Comparison of ENCODE assay signal across 13 mouse cellular contexts in the genomic region with DNA sequence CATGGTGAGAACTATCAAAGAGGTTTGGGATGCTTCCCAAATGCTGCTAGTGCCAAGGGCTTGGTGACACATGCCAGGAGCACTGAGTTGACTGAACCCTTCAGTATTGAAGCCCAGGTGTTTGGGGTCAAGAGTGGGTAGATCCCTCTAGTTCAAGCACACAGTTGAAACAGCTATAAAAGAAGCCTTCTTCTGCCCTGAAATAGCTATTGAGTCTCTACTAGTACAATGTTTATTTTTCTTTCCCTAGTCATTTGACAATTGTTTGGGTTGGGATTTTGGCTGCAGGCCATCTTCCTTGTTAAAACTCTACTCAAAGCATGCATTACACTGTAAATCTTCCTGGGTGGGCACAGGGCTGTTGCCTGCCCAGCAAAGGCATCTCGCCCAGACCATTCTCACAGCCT.
DNase-seq lines count a peak whose midpoint lies in the region; ATAC-seq and TF ChIP-seq lines count a peak whose summit lies in the region.
"Had no signal": no experiment of that assay in that cellular context is flagged by ENCODE, and none has a peak within 500 bp of the region (broad histone marks: within the 10 kb centered on the region; RNA-seq: fewer than 3 reads in every experiment).

No protein-coding gene starts in this region.

- peak; percentile 70 for ATAC-seq in lung, embryonic 15.5 days (ENCODE audit: borderline replicate concordance, extremely low read depth, low FRiP score, low TSS enrichment)
- no peak for ATAC-seq in lung, postnatal 0 days

- H3K9me3 ChIP-seq in lung, embryonic 15.5 days, result no peaks in the 10 kb centered on the region
- no peaks in the 10 kb centered on the region for H3K9me3 ChIP-seq in lung, postnatal 0 days (ENCODE audit: low read length)
- H3K9me3 ChIP-seq: G1E; limb, embryonic 13.5 days had no signal

- no peak for TF ChIP-seq EP300 in lung, postnatal 0 days (IDR thresholded peaks at IDR 0.05)

- H3K27me3 ChIP-seq in lung, embryonic 15.5 days, result no peaks in the 10 kb centered on the region
- no peaks in the 10 kb centered on the region for H3K27me3 ChIP-seq in lung, postnatal 0 days (replicated peaks; ENCODE audit: insufficient read depth, low read length)
- H3K27me3 ChIP-seq: limb, embryonic 13.5 days had no signal

- no peaks in the 10 kb centered on the region for H3K36me3 ChIP-seq in lung, embryonic 15.5 days
- no peaks in the 10 kb centered on the region for H3K36me3 ChIP-seq in lung, postnatal 0 days (ENCODE audit: insufficient read depth, low read length)
- H3K36me3 ChIP-seq: G1E; limb, embryonic 13.5 days had no signal

- H3K4me3 ChIP-seq in lung, embryonic 15.5 days, result no peak overlapping the region
- H3K4me3 ChIP-seq in lung, postnatal 0 days (ENCODE audit: low read depth, low read length), result no peak overlapping the region
- H3K4me3 ChIP-seq: limb, embryonic 13.5 days had no signal

- TF ChIP-seq CTCF in lung, postnatal 0 days (IDR thresholded peaks at IDR 0.05), result no peak

- H3K4me1 ChIP-seq in lung, embryonic 15.5 days, result peaks cover 13% of the 10 kb centered on the region
- no peaks in the 10 kb centered on the region for H3K4me1 ChIP-seq in lung, postnatal 0 days (ENCODE audit: insufficient read depth, low read depth, low read length)

- 29% methylated on average over 1 of the region's 1 CpGs for WGBS in lung, embryonic 15.5 days
- whole genome bisulfite sequencing in lung, postnatal 0 days, result 29% methylated on average over 1 of the region's 1 CpGs

- peak; percentile 25 for DNase-seq in embryo, embryonic 11 days
- no peak for DNase-seq in embryo, embryonic 9.5 days (ENCODE audit: extremely low spot score)
- peak; percentile 32 for DNase-seq in kidney, postnatal 10 days
- no peak for DNase-seq in kidney, postnatal 25 days
- no peak for DNase-seq in lung, postnatal 0 days (ENCODE audit: low spot score)
- DNase-seq in brain, adult 2 months (ENCODE audit: low read depth, low spot score), result peak; percentile 34
- no peak for DNase-seq in gastrocnemius, postnatal 10 days
- DNase-seq: cerebellum, adult 9-10 months; right cerebral cortex, postnatal 25 days; thymus, postnatal 36 days had no signal

- H3K4me2 ChIP-seq in lung, embryonic 15.5 days, result no peak overlapping the region
- H3K4me2 ChIP-seq in lung, postnatal 0 days (replicated peaks; ENCODE audit: low read depth, low read length), result no peak overlapping the region
- H3K4me2 ChIP-seq: limb, embryonic 13.5 days had no signal

- no peak overlapping the region for H3K9ac ChIP-seq in lung, embryonic 15.5 days
- no peak overlapping the region for H3K9ac ChIP-seq in lung, postnatal 0 days (replicated peaks; ENCODE audit: low read depth)
- H3K9ac ChIP-seq: limb, embryonic 13.5 days had no signal

- H3K27ac ChIP-seq in lung, embryonic 15.5 days, result no peak overlapping the region
- H3K27ac ChIP-seq in lung, postnatal 0 days (ENCODE audit: low read length), result no peak overlapping the region
- H3K27ac ChIP-seq: limb, embryonic 13.5 days had no signal

Comparison
In these comparisons a context has a peak if more than half of its experiments do, and no peak if none do; other contexts are left out.
1. DNase-seq: peak in embryo, embryonic 11 days (single experiment), kidney, postnatal 10 days (single experiment) and brain, adult 2 months (single experiment); none in embryo, embryonic 9.5 days (single experiment), kidney, postnatal 25 days (0 of 2), lung, postnatal 0 days (single experiment) and gastrocnemius, postnatal 10 days (single experiment).